Mouse (Mus musculus) liver, embryonic 15.5 days (tissue): ENCODE results near the gene Rnf187. TPM values are rescaled to one million over a fixed set of nuclear protein-coding genes. Genes with fewer than 3 reads are reported as not detected.

Source experiments
- ATAC-seq: fragments of 200-750 bp; cut with Nextera tagmentation; 2 replicates; pipeline ENCODE4 v1.8.0; 2017; ENCODE audit warnings: moderate number of reproducible peaks, mild to moderate bottlenecking, moderate library complexity; ENCODE audit not compliant: insufficient read depth
- H3K27ac ChIP-seq: fragments of 300-500 bp; sonication (generic); replicated peaks from 2 replicates; pipeline ENCODE4 v1.5.1; 2015; ENCODE audit warnings: mild to moderate bottlenecking, inconsistent platforms
- H3K27me3 ChIP-seq: fragments of 300-500 bp; sonication (generic); 2 replicates; pipeline ENCODE4 v1.6.1; 2015; ENCODE audit warnings: mild to moderate bottlenecking, inconsistent platforms
- H3K36me3 ChIP-seq: fragments of 300-500 bp; sonication (generic); replicated peaks from 2 replicates; pipeline ENCODE4 v1.6.1; 2015; ENCODE audit warnings: moderate library complexity, mild to moderate bottlenecking, inconsistent platforms
- H3K4me1 ChIP-seq: fragments of 300-500 bp; sonication (generic); replicated peaks from 2 replicates; pipeline ENCODE4 v1.6.1; 2015; ENCODE audit warnings: inconsistent platforms
- H3K4me2 ChIP-seq: fragments of 300-500 bp; sonication (generic); 2 replicates; pipeline ENCODE4 v1.6.1; 2015; ENCODE audit warnings: moderate library complexity, mild to moderate bottlenecking, inconsistent platforms
- H3K4me3 ChIP-seq: fragments of 300-500 bp; sonication (generic); replicated peaks from 2 replicates; pipeline ENCODE4 v1.5.1; 2015; ENCODE audit warnings: mild to moderate bottlenecking, inconsistent platforms
- H3K9ac ChIP-seq: fragments of 300-500 bp; sonication (generic); 2 replicates; pipeline ENCODE4 v1.6.1; 2015; ENCODE audit warnings: moderate library complexity, mild to moderate bottlenecking, inconsistent platforms
- H3K9me3 ChIP-seq: fragments of 300-500 bp; sonication (generic); replicated peaks from 2 replicates; pipeline ENCODE4 v1.6.1; 2016; ENCODE audit warnings: inconsistent platforms
- WGBS: fragments of 180-500 bp; shearing (Covaris S2); methylation state at CpG from one replicate; pipeline ENCODE4 v1.1.7; 2015; ENCODE audit warnings: mixed read lengths; ENCODE audit not compliant: insufficient replicate concordance; 5-methylcytosine and 5-hydroxymethylcytosine counted together
- polyA plus RNA-seq: library from polyadenylated mRNA; unstranded; fragments of >200 nt; fragmentation: Nextera tagmentation; extraction: Ambion mirVana; gene quantifications from 2 replicates; pipeline ENCODE4 v1.2.1, GENCODE M21; 2015

The Rnf187 gene
- polyA plus RNA-seq: 111 and 117 TPM in 2 replicates

DNA sequence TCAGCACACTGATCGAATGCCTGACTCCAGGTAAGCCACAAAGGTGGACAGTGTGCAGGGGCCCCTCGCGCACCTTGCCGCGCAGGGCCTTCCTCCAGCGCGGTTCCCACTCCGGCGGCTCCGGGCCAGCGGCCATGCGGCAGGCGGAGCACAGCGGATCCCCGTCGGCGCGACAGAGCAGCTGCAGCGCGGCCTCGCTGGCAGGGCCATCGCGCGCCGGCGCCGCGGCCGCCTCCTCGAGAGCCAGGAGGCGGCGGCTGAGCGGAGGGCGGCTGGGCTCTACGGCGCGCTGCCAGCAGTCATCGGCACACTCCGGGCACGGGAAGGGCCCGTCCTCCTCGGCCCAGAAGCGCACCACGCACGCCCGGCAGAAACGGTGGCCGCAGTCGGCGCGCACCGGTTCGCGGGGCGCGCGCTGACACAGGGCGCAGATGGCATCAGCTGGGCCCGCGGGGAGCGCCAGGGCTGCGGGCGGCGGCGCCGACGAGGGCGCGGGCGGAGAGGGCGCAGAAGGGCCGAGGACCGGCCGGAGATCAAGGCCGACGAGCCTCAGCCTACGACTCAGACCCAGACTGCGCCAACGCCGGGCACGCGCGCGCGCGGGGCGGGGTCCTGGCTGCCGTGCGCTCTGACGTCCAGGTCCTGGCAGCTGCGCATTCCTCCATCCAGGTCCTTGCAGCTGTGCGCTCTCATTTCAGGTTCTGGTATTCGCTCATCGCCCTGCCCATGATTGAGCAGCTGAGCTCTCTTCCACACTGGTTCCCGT, at the start of gene Rnf187:
Gene Rnf187 (minus strand): TSS at position 595 of the 766 bp plus-strand sequence.
- H3K4me1 ChIP-seq: peaks cover 34% of the 10 kb centered on the region
- peak within 1 kb of the TSS; percentile 96 for H3K27ac ChIP-seq
- H3K4me3 ChIP-seq: peak within 1 kb of the TSS; percentile 94
- peak; percentile 95 for ATAC-seq
- H3K36me3 ChIP-seq: peaks cover 35% of the 10 kb centered on the region
- H3K9ac ChIP-seq: peak within 1 kb of the TSS; percentile 97
- H3K9me3 ChIP-seq: no peaks in the 10 kb centered on the region
- H3K27me3 ChIP-seq: peaks cover 17% of the 10 kb centered on the region
- WGBS: under 1% methylated on average over 95 of the region's 95 CpGs
- H3K4me2 ChIP-seq: peak within 1 kb of the TSS; percentile 96

DNA sequence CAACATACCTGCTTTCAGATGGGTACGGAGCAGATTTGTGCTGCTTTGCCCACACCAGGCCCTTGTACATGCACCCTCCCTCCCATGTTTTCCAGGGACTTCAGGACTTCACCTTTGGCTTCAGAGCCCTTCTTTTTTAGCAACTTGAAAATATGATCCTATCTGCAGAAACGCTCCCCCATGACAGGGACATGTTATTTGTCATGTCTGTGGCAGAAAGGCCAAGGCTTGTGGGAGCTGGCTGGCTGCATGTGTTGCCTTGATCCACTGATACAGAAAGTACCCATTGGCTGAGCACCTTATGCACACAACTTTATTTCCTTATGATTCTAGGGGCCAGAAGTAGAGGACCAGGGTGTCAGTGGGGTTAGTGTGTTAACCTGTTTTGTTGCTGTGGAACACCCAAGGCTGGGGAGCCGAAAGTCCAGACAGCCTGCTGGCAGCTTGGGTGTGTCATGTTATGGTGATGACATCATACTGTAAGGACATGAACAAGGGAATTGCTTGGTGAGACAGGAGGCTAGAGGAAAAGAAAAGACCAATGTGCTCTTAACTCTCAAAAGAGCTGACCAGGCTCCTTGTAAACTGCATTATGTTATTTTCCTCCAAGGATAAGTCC, 46.7 kb upstream of the Rnf187 start:
- H3K9ac ChIP-seq: no peak overlapping the region
- no peaks in the 10 kb centered on the region for H3K9me3 ChIP-seq
- H3K4me2 ChIP-seq: no peak overlapping the region
- H3K36me3 ChIP-seq: peaks cover 86% of the 10 kb centered on the region
- no peak overlapping the region for H3K27ac ChIP-seq
- H3K27me3 ChIP-seq: no peaks in the 10 kb centered on the region
- no peak for ATAC-seq
- WGBS: 81% methylated on average over 3 of the region's 3 CpGs
- H3K4me1 ChIP-seq: peaks cover 38% of the 10 kb centered on the region
- no peak overlapping the region for H3K4me3 ChIP-seq

DNA sequence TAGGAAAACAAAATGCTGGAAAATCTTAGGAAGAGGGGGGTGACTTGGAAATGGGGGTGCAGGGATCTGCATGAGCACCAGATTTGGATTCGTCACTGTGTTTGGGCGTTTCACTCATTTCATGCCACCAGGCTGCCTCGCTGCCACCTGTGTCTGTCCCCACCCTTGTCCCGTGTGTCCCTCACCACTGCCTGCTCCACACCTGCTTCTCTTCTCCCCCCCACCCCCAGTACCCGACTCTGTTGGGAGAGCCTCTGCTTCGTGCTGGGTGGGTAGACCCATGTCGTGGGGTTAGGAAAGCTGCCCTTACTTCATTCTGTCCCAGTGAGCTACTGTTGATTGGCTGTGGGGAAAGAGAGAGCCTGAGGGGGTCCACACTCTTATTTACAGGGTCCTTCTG, 45.9 kb upstream of the Rnf187 start:
- Histone ChIP-seq H3K4me1 (peaks cover 45% of the 10 kb centered on the region), H3K36me3 (peaks cover 79% of the 10 kb centered on the region), H3K9ac (no peak overlapping the region), H3K4me2 (no peak overlapping the region), H3K27me3 (no peaks in the 10 kb centered on the region), H3K27ac (no peak overlapping the region), H3K4me3 (no peak overlapping the region), H3K9me3 (no peaks in the 10 kb centered on the region)
- WGBS: 74% methylated on average over 7 of the region's 7 CpGs
- ATAC-seq: no peak

DNA sequence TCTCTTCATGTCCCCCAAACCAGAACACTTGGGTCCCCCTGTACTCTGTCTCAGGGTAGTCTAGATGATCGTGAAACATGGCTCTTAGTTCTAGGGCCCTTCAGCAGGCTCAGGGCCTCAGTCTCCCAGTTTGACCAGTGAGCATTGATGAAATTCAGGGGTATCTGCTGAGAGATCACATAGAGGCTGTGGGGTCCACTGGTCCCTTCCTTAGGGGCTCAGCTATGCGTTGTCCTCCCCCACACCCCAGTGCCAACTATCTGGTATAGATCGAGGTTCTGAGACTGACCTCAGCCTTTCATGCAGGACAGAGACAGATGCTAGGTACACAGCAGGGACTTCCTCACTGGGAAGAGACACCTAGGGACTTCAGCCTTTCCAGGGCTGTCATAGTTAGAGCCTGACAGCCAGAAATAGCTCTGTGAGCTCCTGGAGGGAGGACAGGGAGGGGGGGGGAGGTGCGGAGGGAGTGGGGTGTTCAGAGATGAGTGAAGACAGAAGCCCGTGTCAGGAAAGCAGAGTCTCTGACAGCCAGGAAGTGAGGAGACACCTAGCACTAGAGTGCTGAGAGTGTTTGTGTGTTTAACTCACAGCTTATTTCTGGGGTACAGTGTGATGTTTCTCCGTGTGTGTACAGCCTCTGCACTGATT, 45.1 kb upstream of the Rnf187 start:
- ATAC-seq: no peak
- no peaks in the 10 kb centered on the region for H3K9me3 ChIP-seq
- peaks cover 70% of the 10 kb centered on the region for H3K36me3 ChIP-seq
- no peak overlapping the region for H3K4me2 ChIP-seq
- H3K9ac ChIP-seq: no peak overlapping the region
- peaks cover 54% of the 10 kb centered on the region for H3K4me1 ChIP-seq
- no peak overlapping the region for H3K4me3 ChIP-seq
- no peak overlapping the region for H3K27ac ChIP-seq
- WGBS: 73% methylated on average over 6 of the region's 6 CpGs
- H3K27me3 ChIP-seq: no peaks in the 10 kb centered on the region

DNA sequence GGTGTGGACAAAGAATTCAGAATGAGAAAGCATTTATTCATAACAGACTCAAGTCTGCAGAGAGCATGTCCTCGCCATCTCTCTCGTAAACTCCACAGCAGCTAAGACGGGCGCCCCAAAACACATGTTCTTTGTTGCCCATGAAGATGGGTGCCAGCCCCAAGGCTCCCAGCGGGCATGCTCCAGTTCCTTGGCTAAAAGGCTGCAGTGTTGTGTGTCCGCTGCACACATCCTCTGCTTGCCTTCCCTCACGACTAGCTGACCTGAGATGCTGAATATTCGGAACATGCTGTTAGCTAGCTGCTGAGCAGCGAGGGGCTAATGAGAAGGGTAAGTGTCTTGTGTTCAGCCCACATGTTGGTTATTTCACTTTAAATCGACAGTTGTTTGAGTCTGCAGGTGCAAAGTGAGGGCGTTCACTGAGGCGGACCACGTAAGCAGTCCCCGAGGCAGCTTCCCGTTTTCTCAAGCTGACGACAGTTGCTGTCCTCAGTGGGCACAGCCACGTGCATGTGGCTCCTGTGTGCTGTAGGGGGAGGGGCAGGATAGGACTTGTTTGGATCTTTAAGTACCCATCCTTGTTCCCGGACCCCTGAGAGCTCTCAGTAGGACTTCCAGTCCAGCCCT, 43.9 kb upstream of the Rnf187 start:
- Histone ChIP-seq H3K36me3 (peaks cover 58% of the 10 kb centered on the region), H3K4me1 (peaks cover 59% of the 10 kb centered on the region), H3K9me3 (no peaks in the 10 kb centered on the region), H3K4me3 (no peak overlapping the region), H3K27ac (0 out of 2 replicates have a peak overlapping the region, but pooled peaks have one; percentile 24), H3K9ac (no peak overlapping the region), H3K4me2 (no peak overlapping the region), H3K27me3 (no peaks in the 10 kb centered on the region)
- 67% methylated on average over 18 of the region's 18 CpGs for WGBS
- ATAC-seq: no peak

DNA sequence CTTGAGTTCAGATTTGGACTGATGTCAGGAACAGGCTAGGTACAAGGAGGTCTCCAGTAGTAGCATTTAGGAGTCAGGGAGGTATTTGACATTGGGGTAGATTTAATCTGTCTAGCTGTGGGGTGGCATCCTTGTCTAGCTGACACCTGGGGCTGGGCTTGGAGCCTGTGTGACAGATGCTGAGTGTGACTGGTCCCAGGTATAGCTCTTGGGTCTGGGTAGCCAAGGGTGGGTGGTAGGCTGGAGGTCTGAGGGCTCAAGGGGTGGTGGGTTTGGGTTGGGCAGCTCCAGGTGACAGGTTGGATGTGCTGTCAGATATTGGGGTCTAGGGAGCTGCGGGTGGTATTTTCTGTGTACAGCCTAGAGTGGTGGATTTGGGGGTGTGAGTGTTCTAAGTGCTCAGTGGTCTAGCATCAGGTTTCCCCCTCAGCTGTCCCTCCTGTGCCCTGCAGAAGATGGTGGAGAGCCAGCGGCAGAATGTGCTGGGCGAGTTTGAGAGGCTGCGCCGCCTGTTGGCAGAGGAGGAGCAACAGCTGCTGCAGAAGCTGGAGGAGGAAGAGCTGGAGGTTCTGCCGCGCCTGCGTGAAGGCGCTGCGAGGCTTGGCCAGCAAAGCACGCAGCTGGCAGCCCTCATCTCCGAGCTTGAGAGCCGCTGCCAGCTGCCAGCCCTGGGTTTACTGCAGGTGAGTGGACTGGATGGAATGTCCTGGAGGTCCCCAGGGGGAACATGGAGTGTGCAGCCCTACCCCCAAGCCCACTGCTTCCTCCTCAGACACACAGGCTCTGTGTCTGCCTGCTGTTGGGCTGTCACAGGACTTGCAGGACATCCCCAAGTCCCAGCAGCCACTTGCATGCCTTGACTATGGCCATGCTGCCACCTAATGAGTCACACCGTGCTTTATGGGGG, 43.1 kb upstream of the Rnf187 start:
- Histone ChIP-seq H3K9me3 (no peaks in the 10 kb centered on the region), H3K4me2 (no peak overlapping the region), H3K4me3 (no peak overlapping the region), H3K36me3 (peaks cover 50% of the 10 kb centered on the region), H3K27me3 (no peaks in the 10 kb centered on the region), H3K9ac (no peak overlapping the region), H3K27ac (0 out of 2 replicates have a peak overlapping the region, but pooled peaks have one; percentile 24), H3K4me1 (peaks cover 62% of the 10 kb centered on the region)
- 61% methylated on average over 14 of the region's 14 CpGs for WGBS
- no peak for ATAC-seq

DNA sequence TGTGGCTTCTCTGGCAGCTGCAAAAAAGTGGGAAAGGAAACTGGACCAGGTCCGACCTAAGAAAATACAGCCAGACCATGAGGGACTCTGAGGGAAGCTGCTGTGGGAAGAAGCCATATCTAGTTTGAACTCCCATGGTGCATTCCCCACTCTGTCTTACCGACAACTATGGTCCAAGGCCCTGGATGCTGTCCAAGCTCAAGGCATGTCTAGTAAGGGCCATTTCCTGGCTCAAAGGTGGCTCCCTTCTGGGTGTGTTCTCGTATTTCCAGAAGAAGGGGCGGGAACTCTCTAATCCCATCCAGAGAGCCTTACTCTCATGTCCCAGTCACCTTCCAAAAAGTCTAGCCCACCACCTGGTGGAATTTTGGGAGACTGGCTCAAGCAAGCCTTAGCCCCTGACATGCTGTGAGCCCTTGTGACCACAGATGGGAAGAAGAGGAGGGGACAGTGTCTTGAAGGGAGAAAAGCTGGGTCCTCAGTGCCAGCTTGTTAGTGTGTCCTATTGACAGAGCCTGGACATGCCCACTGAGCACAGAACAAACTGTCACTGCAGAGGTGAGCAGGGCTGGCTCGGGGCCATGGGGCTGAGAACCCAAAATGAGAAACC, 41.8 kb upstream of the Rnf187 start:
- H3K36me3 ChIP-seq: peaks cover 38% of the 10 kb centered on the region
- H3K9ac ChIP-seq: no peak overlapping the region
- no peak for ATAC-seq
- H3K27ac ChIP-seq: peak overlapping the region; percentile 83; the same call in 1 of the 2 replicates
- WGBS: 68% methylated on average over 5 of the region's 5 CpGs
- peak overlapping the region; percentile 95 for H3K4me2 ChIP-seq
- peak overlapping the region; percentile 90; the same call in 1 of the 2 replicates for H3K4me3 ChIP-seq
- H3K4me1 ChIP-seq: peaks cover 56% of the 10 kb centered on the region
- H3K9me3 ChIP-seq: no peaks in the 10 kb centered on the region
- H3K27me3 ChIP-seq: no peaks in the 10 kb centered on the region

DNA sequence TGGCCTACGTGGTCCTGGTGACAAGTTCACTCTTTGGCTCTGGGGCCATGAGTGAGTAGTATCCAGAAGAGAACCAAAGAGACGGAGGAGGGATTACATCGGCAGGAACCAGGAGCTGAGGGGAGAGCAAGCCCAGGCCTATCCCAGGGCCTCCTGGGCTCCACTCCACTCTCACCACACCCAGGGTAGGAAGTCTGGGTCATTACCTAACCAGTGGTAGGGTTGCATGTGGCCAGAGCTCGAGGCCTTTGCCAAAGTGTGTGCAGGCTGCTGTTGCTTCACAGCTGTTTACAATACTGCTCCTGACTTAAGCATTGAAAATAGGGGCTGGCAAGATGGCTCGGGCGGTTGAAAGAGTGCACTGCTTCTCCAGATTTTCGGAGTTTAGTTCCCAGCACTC, 40.9 kb upstream of the Rnf187 start:
- Histone ChIP-seq H3K27ac (peak overlapping the region; percentile 83), H3K27me3 (no peaks in the 10 kb centered on the region), H3K36me3 (peaks cover 32% of the 10 kb centered on the region), H3K4me2 (peak overlapping the region; percentile 95), H3K9me3 (no peaks in the 10 kb centered on the region), H3K4me3 (peak overlapping the region; percentile 90), H3K4me1 (peaks cover 56% of the 10 kb centered on the region), H3K9ac (peak overlapping the region; percentile 87)
- WGBS: 60% methylated on average over 7 of the region's 7 CpGs
- ATAC-seq: no peak

DNA sequence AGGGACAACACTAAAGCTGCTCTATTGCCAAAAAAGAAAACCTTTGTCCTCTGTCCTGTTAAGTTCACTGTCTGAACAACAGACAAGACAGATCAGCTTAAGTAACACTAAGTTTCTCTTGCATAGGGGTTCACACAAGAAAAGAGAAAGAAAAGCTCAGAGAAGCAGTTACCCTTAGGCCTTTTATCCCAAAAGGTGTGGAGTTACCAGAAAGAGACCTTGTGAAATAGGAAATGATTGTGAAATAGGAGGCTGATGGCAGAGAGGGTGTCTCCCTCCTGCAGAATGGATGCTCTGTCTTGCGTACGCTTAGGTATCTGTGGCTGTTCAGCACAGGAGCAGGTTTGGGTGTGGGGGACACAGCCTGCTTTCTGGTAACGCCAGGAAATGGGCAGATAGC, 40.5 kb upstream of the Rnf187 start:
- Histone ChIP-seq H3K9ac (peak overlapping the region; percentile 87), H3K4me2 (peak overlapping the region; percentile 95), H3K27me3 (no peaks in the 10 kb centered on the region), H3K4me1 (peaks cover 60% of the 10 kb centered on the region), H3K4me3 (peak overlapping the region; percentile 90), H3K36me3 (peaks cover 28% of the 10 kb centered on the region), H3K27ac (peak overlapping the region; percentile 83), H3K9me3 (no peaks in the 10 kb centered on the region)
- 30% methylated on average over 3 of the region's 3 CpGs for WGBS
- no peak for ATAC-seq

DNA sequence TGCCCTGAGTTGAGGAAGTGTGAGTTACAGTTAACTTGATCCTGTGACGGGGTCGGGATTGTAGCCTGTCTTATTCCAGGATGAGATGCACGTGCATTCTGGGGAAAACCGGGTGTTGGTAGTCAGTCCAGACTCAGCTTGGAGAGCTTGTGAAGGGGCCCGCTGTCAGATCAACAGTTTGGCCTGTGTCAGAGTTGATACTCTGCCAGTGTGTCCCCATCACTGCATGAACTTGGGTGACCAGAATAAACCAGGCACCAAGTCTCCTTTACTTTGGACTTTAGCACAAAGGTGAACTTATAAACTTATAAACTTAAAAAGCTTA, 40.0 kb upstream of the Rnf187 start:
- Histone ChIP-seq H3K4me3 (peak overlapping the region; percentile 90), H3K27me3 (no peaks in the 10 kb centered on the region), H3K4me2 (peak overlapping the region; percentile 95), H3K9me3 (no peaks in the 10 kb centered on the region), H3K36me3 (peaks cover 23% of the 10 kb centered on the region), H3K4me1 (peaks cover 66% of the 10 kb centered on the region), H3K27ac (peak overlapping the region; percentile 83), H3K9ac (peak overlapping the region; percentile 87)
- 3% methylated on average over 5 of the region's 5 CpGs for WGBS
- no peak for ATAC-seq
